Mouse (Mus musculus) stomach, postnatal 0 days (tissue): ENCODE data around the gene Pde11a.

ENCODE experiments used
- CTCF ChIP-seq: IDR thresholded peaks from 2 replicates; pipeline ENCODE4 v1.5.1; 2016; ENCODE audit warnings: antibody characterized with exemption, low read depth, mild to moderate bottlenecking, moderate library complexity
- EP300 ChIP-seq: optimal IDR thresholded peaks from 2 replicates; pipeline ENCODE3; 2016; ENCODE audit warnings: antibody characterized with exemption

GRCm38 (mm10) chr2:76114734-76115133 lies 223.8 kb downstream of the Pde11a start:
- TF ChIP-seq CTCF = peak; percentile 90
- TF ChIP-seq EP300 = no peak
